Mouse (Mus musculus) c-Kit-negative CD71-positive TER-119-positive erythroid progenitor cells, embryonic 14.5 days (primary cell): Measurements from ENCODE around the gene Sall1.

Source experiments
- DNase-seq: peaks from one replicate; pipeline ENCODE4 v3.0.0-alpha.2; 2013; ENCODE audit warnings: low read depth, low spot score

Gene Sall1

GRCm38 (mm10) chr8:88991780-88992509 lies 52.0 kb downstream of the Sall1 start:
- no peak for DNase-seq

- no peak for DNase-seq
These were observed 52.8 kb downstream of the Sall1 start for GRCm38 (mm10) chr8:88991176-88991575.

GRCm38 (mm10) chr8:88989002-88989401 lies 55.0 kb downstream of the Sall1 start:
- DNase-seq: no peak

- no peak for DNase-seq
These were observed 60.5 kb downstream of the Sall1 start for GRCm38 (mm10) chr8:88983468-88983867.
